Mouse (Mus musculus) lung, adult 2 months (tissue): ENCODE measurements around the gene Gpr119.

ENCODE experiments used
- CTCF ChIP-seq: fragments of 200-500 bp; IDR thresholded peaks from 2 replicates; pipeline ENCODE4 v1.5.1; 2011; ENCODE audit warnings: mild to moderate bottlenecking, low read length, control low read depth; ENCODE audit not compliant: insufficient read depth
- POLR2A ChIP-seq: fragments of 200-500 bp; IDR thresholded peaks from 2 replicates; pipeline ENCODE4 v1.6.1; 2011; ENCODE audit warnings: low read depth, mild to moderate bottlenecking, control low read depth, low read length, borderline replicate concordance; ENCODE audit errors: extremely low read depth

DNA sequence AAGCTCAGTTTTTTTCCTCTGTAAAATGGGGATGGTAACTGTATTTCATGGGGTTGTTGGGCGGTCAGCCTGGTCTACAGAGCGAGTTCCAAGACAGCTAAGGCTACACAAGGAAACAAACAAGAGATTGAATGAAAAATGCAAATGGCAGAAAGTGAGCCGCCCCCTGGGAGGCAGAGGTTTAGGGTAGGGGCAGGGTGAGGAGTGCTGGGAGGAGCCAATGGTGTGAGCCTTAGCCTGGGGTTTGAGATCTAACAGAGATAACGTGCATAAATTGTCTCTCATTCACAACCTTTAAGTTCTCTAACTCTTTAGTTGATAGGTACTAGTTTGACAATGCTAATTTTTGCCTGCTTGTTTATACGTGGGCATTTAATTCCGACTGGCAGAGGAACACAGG lies 20.2 kb upstream of the Gpr119 start:
- TF ChIP-seq POLR2A (no peak), CTCF (no peak)
